Mouse (Mus musculus): ENCODE results near the gene C5ar2. TPM values are rescaled to one million over a fixed set of nuclear protein-coding genes. Genes with fewer than 3 reads are reported as not detected.

C5ar2 gene
- total and polyA plus RNA-seq, 3 experiments, result 0.04 to 0.33 (median 0.30) TPM

DNA sequence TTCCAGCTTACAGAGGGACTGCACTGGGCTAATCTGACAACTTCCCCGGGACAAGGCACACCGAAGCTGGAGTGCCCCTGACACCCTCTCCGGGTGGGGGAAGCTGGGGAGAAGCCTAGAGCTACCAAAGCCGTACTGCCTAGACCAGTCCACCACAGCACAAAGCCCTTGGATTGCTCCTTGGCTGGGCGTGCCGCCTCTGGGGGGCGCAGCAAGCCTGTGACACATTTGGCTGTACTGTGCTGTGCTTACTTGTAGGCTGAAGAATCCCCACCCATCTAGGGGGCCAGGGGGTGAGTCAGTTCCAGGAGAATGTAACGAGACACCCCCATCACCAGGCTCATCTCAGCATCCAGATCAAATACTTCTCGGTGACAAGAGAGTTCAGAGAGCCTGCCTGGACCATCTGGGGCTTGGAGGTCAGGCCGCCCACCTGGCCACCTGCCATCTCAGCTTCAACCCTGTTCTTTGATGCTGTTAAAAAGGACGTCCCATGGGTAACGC, 33.0 kb downstream of the C5ar2 start:
- peaks cover 82 to 94% of the 10 kb centered on the region in 2 experiments for H3K36me3 ChIP-seq (replicated peaks in 1 of 2; ENCODE audit: control insufficient read depth in 1 of 2, insufficient read depth in 1 of 2, low read length in 1 of 2)
- H3K27me3 ChIP-seq (replicated peaks), result no peaks in the 10 kb centered on the region
- in situ Hi-C loops (cut with MboI; ENCODE audit: low pct_ligation_motif_present, low pct_unique_long_range_greater_than_20kb, low sequenced_read_pairs), result no loop called here
- H3K79me2 ChIP-seq (replicated peaks; ENCODE audit: control insufficient read depth, extremely low read depth, insufficient read depth, poor library complexity, severe bottlenecking), result no peaks in the 10 kb centered on the region
- no peak overlapping the region for H3K9ac ChIP-seq (ENCODE audit: insufficient read depth, low read depth)
- dilution Hi-C loops (cut with MboI; ENCODE audit: extremely low pct_ligation_motif_present, extremely low pct_unique_long_range_greater_than_20kb, low sequenced_read_pairs), result no loop called here
- peaks cover 20 to 42% of the 10 kb centered on the region in 2 experiments for H3K4me1 ChIP-seq (ENCODE audit: control insufficient read depth in 1 of 2, insufficient read depth in 2 of 2)
- DNase-seq (ENCODE audit: extremely low read depth), result no peak
- H3K4me3 ChIP-seq (replicated peaks in 1 of 3; ENCODE audit: low read depth in 2 of 3, low read length in 2 of 3, poor library complexity in 1 of 3), result no peak overlapping the region
- TF ChIP-seq EP300 (IDR thresholded peaks at IDR 0.05; ENCODE audit: low read length), result no peak
- TF ChIP-seq SMC3 (IDR thresholded peaks at IDR 0.05; ENCODE audit: low read depth, low read length), result peak; percentile 52
- TF ChIP-seq ETS1 (conservative IDR thresholded peaks at IDR 0.05; ENCODE audit: low read depth, low read length), result no peak
- peak in 1 of 2 experiments; percentile 58; a peak in 2 of 4 replicates for TF ChIP-seq CTCF (conservative IDR thresholded peaks at IDR 0.05 in 1 of 2, IDR thresholded peaks at IDR 0.05 in 1 of 2; ENCODE audit: low read depth in 2 of 2, low read length in 2 of 2)
- peak; percentile 44 for TF ChIP-seq RAD21 (IDR thresholded peaks at IDR 0.05; ENCODE audit: low read depth, low read length)
- no peak overlapping the region for H3K27ac ChIP-seq (ENCODE audit: insufficient read depth, low read depth)
- no peak overlapping the region for H3K4me2 ChIP-seq (ENCODE audit: insufficient read depth, low read depth, poor library complexity, severe bottlenecking)
- H3K9me3 ChIP-seq (replicated peaks; ENCODE audit: low read length), result no peaks in the 10 kb centered on the region

- in situ Hi-C loops (cut with MboI; ENCODE audit: low pct_ligation_motif_present, low pct_unique_long_range_greater_than_20kb, low sequenced_read_pairs), result no loop called here
These were observed 34.9 kb downstream of the C5ar2 start for GRCm38 (mm10) chr7:16208781-16209665.

DNA sequence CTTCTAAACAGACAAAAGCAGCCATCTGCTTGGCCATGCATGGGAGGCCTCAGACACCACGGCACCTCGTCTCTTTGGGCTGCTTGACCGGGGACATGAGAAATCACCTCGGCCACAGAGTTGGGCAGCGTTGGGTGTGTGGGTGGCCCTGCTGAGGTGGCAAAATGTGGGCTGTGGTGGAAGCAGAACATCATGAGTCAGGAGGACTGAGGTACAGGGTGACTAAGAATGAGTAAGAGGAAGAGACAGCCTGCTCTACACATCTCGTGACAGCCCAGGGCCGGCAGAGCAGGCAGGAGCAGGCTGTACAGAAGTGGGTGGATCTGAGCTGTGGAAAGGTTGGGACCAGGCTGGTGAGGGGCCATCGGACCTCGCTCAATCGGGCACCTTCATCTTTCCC, 36.5 kb downstream of the C5ar2 start:
- no peaks in the 10 kb centered on the region for H3K79me2 ChIP-seq (replicated peaks; ENCODE audit: control insufficient read depth, extremely low read depth, insufficient read depth, poor library complexity, severe bottlenecking)
- peaks cover 75 to 94% of the 10 kb centered on the region in 2 experiments for H3K36me3 ChIP-seq (replicated peaks in 1 of 2; ENCODE audit: control insufficient read depth in 1 of 2, insufficient read depth in 1 of 2, low read length in 1 of 2)
- no peaks in the 10 kb centered on the region for H3K27me3 ChIP-seq (replicated peaks)
- no peak overlapping the region for H3K4me2 ChIP-seq (ENCODE audit: insufficient read depth, low read depth, poor library complexity, severe bottlenecking)
- DNase-seq (ENCODE audit: extremely low read depth), result peak; percentile 77
- dilution Hi-C loops (cut with MboI; ENCODE audit: extremely low pct_ligation_motif_present, extremely low pct_unique_long_range_greater_than_20kb, low sequenced_read_pairs), result no loop called here
- no peak overlapping the region for H3K9ac ChIP-seq (ENCODE audit: insufficient read depth, low read depth)
- H3K4me1 ChIP-seq (ENCODE audit: control insufficient read depth in 1 of 2, insufficient read depth in 2 of 2), result peaks cover 27 to 76% of the 10 kb centered on the region in 2 experiments
- no peak overlapping the region for H3K4me3 ChIP-seq (replicated peaks in 1 of 3; ENCODE audit: low read depth in 2 of 3, low read length in 2 of 3, poor library complexity in 1 of 3)
- in situ Hi-C loops (cut with MboI; ENCODE audit: low pct_ligation_motif_present, low pct_unique_long_range_greater_than_20kb, low sequenced_read_pairs), result no loop called here
- H3K27ac ChIP-seq (ENCODE audit: insufficient read depth, low read depth), result peak overlapping the region; percentile 62
- no peaks in the 10 kb centered on the region for H3K9me3 ChIP-seq (replicated peaks; ENCODE audit: low read length)
- no peak for TF ChIP-seq GABPA (IDR thresholded peaks at IDR 0.05; ENCODE audit: insufficient replicate concordance, low read depth, low read length)
- TF ChIP-seq ELF1 (IDR thresholded peaks at IDR 0.05; ENCODE audit: low read depth, low read length), result no peak
- no peak for TF ChIP-seq E2F4 (IDR thresholded peaks at IDR 0.05; ENCODE audit: insufficient replicate concordance, low read depth, low read length)
- no peak for TF ChIP-seq MXI1 (IDR thresholded peaks at IDR 0.05; ENCODE audit: low read depth, low read length)
- TF ChIP-seq POLR2A (IDR thresholded peaks at IDR 0.05; ENCODE audit: low read depth, low read length), result no peak
- no peak for TF ChIP-seq ZNF384 (IDR thresholded peaks at IDR 0.05; ENCODE audit: low read depth, low read length)
- no peak for TF ChIP-seq NRF1 (IDR thresholded peaks at IDR 0.05; ENCODE audit: low read depth, low read length)
- TF ChIP-seq NELFE (IDR thresholded peaks at IDR 0.05; ENCODE audit: low read depth, low read length), result no peak
- no peak for TF ChIP-seq CTCF (conservative IDR thresholded peaks at IDR 0.05 in 1 of 2, IDR thresholded peaks at IDR 0.05 in 1 of 2; ENCODE audit: low read depth in 2 of 2, low read length in 2 of 2)
- no peak for TF ChIP-seq RCOR1 (conservative IDR thresholded peaks at IDR 0.05; ENCODE audit: low read depth, low read length)
- no peak for TF ChIP-seq MEF2A (IDR thresholded peaks at IDR 0.05; ENCODE audit: borderline replicate concordance, low read depth, low read length)
- no peak for TF ChIP-seq SIN3A (IDR thresholded peaks at IDR 0.05; ENCODE audit: low read length)
- no peak for TF ChIP-seq CHD1 (IDR thresholded peaks at IDR 0.05; ENCODE audit: low read depth, low read length)
- TF ChIP-seq SMC3 (IDR thresholded peaks at IDR 0.05; ENCODE audit: low read depth, low read length), result no peak
- no peak for TF ChIP-seq USF1 (IDR thresholded peaks at IDR 0.05; ENCODE audit: low read depth, low read length)
- no peak for TF ChIP-seq ZMIZ1 (IDR thresholded peaks at IDR 0.05; ENCODE audit: low read depth, low read length)

More at GRCm38 (mm10) chr7:16208781-16209665, 34.9 kb downstream of the C5ar2 start:
- Histone ChIP-seq H3K4me1 (ENCODE audit: control insufficient read depth in 1 of 2, insufficient read depth in 2 of 2) (peaks cover 27 to 60% of the 10 kb centered on the region in 2 experiments), H3K27me3 (replicated peaks) (no peaks in the 10 kb centered on the region), H3K79me2 (replicated peaks; ENCODE audit: control insufficient read depth, extremely low read depth, insufficient read depth, poor library complexity, severe bottlenecking) (no peaks in the 10 kb centered on the region), H3K4me2 (ENCODE audit: insufficient read depth, low read depth, poor library complexity, severe bottlenecking) (no peak overlapping the region), H3K9me3 (replicated peaks; ENCODE audit: low read length) (no peaks in the 10 kb centered on the region), H3K9ac (ENCODE audit: insufficient read depth, low read depth) (no peak overlapping the region), H3K36me3 (replicated peaks in 1 of 2; ENCODE audit: control insufficient read depth in 1 of 2, insufficient read depth in 1 of 2, low read length in 1 of 2) (peaks cover 74 to 94% of the 10 kb centered on the region in 2 experiments), H3K4me3 (replicated peaks in 1 of 3; ENCODE audit: low read depth in 2 of 3, low read length in 2 of 3, poor library complexity in 1 of 3) (no peak overlapping the region), H3K27ac (ENCODE audit: insufficient read depth, low read depth) (no peak overlapping the region)
- dilution Hi-C loops (cut with MboI; ENCODE audit: extremely low pct_ligation_motif_present, extremely low pct_unique_long_range_greater_than_20kb, low sequenced_read_pairs), result no loop called here
- no peak for DNase-seq (ENCODE audit: extremely low read depth)
- no peak for TF ChIP-seq MXI1 (IDR thresholded peaks at IDR 0.05; ENCODE audit: low read depth, low read length)
- no peak for TF ChIP-seq JUN (IDR thresholded peaks at IDR 0.05; ENCODE audit: insufficient read depth, low read depth, low read length)
- no peak for TF ChIP-seq TBP (conservative IDR thresholded peaks at IDR 0.05; ENCODE audit: low read depth, low read length)
- TF ChIP-seq E2F4 (IDR thresholded peaks at IDR 0.05; ENCODE audit: insufficient replicate concordance, low read depth, low read length), result no peak
- TF ChIP-seq USF1 (IDR thresholded peaks at IDR 0.05; ENCODE audit: low read depth, low read length), result no peak
- no peak for TF ChIP-seq NRF1 (IDR thresholded peaks at IDR 0.05; ENCODE audit: low read depth, low read length)
- TF ChIP-seq MYC (IDR thresholded peaks at IDR 0.05; ENCODE audit: low read depth, low read length), result no peak
- no peak for TF ChIP-seq CTCF (conservative IDR thresholded peaks at IDR 0.05 in 1 of 2, IDR thresholded peaks at IDR 0.05 in 1 of 2; ENCODE audit: low read depth in 2 of 2, low read length in 2 of 2)
- TF ChIP-seq IRF4 (IDR thresholded peaks at IDR 0.05; ENCODE audit: low read depth, low read length), result no peak
- no peak for TF ChIP-seq JUND (conservative IDR thresholded peaks at IDR 0.05; ENCODE audit: low read depth, low read length)
- no peak for TF ChIP-seq NELFE (IDR thresholded peaks at IDR 0.05; ENCODE audit: low read depth, low read length)
